Mouse (Mus musculus) skeletal muscle tissue, adult 2 months (tissue): ENCODE data around the gene Pitpnb.

Source experiments
- DNase-seq: peaks from one replicate; pipeline ENCODE4 v3.0.0-alpha.2; 2012; ENCODE audit warnings: low read depth, low spot score

The Pitpnb gene

DNA sequence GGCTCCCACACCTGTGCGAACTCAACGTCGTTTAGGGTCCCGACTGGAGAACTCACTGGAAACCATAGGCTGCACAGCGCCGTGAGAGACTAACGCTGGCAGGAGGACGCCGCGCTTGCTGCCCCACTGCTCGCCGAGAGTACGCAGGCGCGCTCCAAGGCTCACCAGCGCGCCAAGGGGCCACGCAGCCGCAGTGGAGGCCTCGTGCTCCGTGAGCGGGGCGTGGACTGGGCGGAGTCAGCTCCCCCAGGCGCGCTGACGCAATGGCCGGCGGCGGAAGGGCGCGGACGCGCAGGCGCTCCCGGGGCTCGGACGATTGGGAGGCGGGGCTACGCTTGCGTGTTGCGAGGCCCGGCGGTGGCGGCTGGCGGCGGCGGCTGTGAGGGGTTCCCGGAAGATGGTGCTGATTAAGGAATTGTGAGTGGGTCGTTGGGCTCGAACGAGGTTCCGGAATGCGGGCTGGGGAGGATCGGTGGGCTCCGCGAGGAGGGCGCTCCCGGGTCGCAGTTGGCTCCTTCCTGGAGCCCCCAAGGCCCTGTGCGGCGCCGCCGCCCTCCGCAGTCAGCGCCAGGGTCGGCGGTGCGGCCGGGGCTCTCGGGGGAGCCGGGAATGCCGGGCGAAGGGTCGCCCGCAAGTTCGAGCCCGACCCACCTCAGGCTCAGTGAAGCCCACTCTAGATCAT, at the start of gene Pitpnb:
TSS of gene Pitpnb (plus strand) at position 347 of the 682 bp plus-strand sequence.
- DNase-seq: peak; percentile 97

DNA sequence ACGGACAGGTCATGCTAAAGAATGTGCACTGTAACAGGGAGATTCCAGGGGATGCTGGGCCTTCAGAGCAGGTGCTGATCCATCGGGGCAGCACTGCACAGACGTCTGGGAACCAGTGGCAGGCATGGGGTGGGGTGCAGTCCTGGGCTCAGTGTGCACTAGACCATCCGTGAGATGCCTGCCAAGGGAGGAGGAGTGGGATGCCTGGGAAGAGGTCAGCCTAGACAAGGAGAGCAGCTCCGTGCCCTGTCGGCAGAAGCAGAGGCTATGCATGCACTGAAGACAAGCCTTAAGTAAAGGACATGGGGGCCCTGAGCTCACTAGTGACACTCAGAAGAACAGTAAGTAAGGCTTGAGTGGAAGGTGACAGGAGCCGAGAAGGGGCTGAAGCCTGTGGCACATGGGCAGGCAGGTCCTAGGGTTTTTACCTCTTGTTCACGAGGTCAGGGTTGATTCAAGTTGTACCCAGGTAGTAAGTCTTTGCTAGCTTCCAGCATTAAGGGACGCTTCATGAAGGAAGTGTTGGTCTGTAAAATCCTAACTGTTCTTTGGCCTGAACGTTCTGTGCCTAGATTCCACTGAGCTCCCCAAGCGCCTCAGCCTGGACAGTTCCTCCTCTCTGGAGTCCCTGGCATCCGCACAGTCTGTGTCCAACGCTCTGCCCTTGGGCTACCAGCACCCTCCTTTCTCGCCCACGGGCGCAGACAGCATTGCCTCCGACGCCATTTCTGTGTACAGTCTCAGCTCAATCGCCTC, 46.0 kb upstream of the Pitpnb start:
- DNase-seq: no peak

DNA sequence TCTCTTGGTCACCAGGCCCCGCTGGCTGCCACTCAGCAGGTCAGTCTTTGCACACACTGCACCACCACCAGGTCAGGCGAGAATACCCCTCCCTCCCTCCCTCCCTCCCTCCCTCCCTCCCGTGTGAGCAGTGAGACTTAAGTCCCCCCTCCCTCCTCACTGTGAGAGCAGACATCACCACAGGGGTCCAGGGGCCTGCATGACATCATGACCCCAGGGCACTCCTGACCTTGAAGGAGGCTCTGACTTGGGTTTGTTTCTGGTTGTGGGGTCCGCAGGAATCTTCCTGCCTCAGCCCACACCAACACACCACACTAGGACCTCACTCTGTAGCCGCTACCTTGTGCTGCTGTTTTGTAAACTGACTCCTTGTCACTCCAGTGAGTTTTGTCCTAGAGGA, 43.0 kb upstream of the Pitpnb start:
- no peak for DNase-seq

DNA sequence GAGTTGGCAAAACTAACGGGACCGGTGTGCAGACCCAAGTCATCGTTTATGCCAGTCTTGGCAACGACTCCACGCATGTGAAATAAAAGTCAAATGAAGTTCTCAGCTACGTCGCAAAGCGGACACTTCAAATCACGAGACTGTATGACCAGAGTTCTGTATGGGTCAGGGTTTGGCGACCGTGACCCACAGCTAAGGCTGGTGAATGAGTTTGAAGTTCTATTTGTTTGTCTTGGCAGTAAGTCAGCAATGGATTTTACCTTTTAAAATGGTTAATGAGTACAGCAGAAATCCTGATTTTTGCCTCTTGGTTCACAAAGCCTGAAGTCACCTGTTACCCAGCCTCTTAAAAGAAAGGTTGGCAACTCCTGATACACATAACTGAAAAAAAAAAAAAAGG, 42.1 kb upstream of the Pitpnb start:
- DNase-seq: no peak

DNA sequence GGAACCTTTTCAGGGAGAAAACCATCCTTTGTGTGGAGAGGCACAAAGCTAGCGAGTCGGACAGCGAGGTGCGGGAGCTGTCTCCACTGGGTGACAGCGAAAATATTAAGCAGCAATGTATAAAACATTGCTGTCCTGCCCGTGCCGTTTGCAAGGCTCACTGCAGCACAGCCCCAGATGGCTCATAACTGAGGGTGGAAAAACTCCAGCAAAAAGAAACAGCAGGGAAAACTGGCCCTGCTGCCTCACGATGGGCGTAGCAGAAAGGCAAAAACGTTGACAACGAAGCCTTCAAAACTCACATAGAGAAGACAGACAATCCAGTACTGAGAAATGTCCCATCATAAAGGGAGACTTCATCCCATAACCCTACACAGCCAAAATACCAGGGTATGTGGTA, 40.5 kb upstream of the Pitpnb start:
- no peak for DNase-seq

DNA sequence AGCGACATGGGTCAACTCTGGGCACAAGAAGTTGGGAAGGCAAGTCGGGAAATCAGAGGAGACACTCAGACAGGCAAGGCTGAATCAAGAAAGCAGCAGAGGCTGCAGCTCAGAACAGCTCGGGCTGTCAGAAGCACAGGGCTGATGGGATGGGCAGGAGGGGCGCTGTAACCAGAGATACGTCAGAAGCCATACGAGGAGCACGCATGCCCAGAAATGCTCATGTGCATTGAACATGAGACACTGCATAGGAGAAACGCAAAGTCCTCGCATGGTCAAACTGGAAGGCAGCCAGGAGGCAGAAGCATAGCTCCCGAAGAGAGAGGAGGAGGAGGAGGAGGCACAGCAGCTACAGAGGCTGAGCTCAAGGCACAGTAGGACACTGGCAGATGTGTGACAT, 38.9 kb upstream of the Pitpnb start:
- no peak for DNase-seq

DNA sequence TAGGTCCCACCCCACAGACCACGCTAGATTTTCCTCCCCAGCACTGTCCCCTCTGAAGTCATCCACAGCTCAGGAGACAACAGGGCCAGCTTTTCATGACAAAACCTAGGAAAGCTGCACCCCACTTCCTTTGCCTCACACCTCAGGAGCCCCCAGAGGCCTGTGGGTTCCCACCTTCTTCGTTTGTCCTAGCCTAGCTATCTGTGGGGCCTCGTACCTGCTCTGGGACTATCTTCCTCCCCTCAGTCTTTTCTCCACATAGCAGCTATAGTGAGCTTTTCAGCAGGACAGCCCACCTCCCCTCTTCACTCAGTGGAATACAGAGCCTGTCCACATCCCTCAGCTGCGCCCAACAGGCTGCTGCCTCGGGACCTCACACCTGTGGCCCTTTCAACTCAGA, 32.8 kb upstream of the Pitpnb start:
- no peak for DNase-seq

DNA sequence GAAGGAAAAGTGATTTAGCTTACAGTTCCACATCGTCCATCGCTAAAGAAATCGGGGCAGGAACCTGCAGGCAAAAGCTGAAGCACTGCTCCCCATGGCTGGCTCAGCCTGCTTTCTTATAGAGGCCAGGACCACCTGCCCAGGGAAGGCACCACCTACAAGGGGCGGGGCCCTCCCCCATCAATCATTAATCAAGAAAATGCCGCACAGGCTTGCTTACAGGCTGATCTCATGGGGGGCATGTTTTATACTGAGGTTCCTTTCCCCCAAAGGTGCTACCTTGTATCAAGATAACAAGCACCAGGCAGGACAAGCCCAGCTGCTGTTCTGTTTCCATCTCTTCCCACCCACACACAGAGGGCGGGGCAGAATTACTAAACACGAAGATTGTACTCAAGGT, 31.9 kb upstream of the Pitpnb start:
- DNase-seq: no peak

DNA sequence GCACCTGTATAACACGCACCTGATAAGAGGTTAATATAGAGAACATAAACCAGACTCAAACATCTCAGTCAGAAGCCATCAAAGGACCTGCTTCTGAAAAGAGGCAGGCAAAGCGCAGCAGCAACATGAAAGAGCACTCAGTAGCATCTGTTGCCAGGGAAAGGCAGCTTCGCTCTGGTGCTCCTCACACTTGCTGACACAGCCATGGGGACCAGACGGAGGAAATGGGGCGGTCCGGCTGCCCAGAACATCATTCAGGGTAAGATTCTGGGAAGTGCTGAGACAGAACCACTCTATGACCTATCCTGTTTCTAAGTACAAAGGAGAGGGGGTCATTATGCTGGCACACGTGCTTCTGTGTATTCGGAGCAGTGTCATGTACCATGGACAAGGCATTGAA, 29.8 kb upstream of the Pitpnb start:
- no peak for DNase-seq

DNA sequence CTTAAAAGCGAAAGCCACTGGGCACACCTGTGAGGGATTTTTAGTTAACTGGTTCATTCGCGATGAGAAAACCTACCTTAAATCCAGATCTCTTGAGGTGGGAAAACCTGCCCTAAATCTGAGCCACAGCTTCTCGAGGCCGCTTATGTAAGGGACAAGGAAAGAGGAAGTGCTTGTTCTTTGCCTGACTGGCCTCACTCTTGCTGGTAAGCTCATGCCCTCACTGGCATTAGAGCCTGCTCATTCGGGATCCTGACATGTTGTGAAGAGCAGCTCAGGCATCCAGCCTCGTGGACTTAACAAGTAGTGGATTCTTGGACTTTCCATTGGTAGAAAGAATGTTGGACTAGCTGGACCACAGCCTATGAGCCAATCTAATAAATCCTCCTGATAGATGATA, 28.8 kb upstream of the Pitpnb start:
- no peak for DNase-seq

DNA sequence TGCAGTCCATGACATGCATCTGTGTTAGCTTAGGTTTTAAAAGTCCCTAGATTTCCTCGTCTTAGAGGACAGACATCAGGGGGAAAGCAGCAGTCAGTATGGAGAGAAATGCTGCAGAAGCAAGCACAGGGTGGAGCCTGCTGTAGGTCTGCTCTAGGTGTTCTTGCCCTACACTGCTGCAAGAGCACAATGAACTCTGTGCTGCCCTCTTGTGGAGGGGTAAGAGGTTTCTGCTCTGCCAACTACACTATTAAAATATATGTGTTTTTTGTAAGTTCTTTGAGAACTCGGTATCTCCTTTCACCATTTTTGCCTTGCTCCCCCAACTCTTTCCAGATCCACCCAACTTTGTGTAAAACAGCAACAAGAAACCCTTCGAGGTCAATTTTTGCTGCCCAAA, 25.8 kb upstream of the Pitpnb start:
- no peak for DNase-seq

DNA sequence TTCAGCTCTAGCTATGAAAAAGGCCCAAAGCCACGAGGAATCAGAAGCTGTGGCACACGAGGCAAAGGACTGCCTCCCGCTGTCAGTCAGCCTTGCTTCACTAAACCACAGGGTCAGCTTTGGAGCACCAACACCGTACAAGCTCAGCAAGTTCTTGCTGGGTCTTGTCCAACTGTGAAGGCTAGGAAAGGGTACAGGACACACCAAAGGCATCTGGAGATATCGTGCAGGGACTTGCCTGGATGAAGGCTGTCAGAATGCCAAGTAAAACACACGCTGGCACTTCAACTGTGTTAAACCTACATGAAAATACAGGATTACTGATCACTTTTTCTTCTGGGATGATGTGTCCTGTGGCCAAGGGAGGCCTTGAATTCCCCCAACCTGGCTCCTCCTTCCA, 20.4 kb upstream of the Pitpnb start:
- no peak for DNase-seq

DNA sequence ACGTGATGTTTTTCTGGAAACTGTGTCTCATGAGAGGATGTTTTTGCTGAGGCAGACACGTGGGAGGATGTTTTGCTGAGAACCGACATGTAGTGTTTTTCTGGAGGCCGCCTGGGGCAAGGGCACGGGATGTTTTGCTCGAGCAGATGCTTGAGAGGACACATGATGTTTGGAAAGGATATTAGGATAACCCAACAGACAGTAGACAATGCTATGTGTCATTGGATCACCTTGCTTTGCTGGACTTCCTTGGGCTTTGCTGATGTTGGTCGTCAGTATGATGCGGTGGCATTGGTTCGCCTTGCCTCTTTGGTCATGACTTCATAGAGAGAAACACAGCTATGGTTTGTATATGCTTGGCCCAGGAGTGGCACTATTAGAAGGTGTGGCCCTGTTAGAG, 16.7 kb upstream of the Pitpnb start:
- no peak for DNase-seq

DNA sequence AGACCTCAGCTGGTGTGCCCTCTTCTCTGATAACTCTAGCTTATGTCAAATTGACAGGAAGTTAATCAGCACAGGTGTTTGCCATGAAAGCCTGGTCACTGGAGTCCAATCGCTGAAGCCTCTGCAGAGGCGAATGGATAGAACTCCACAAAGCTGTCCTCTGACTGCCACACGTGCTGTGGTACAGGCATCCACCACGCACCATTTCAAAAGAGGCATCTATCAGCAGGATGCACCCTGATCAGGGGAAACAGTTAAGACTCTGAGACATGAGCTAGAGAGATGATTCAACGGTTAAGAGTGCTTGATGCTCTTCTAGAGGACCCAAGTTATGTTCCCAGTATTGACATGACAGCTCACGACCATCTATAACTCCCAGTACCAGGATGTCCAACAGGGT, 15.5 kb upstream of the Pitpnb start:
- no peak for DNase-seq

DNA sequence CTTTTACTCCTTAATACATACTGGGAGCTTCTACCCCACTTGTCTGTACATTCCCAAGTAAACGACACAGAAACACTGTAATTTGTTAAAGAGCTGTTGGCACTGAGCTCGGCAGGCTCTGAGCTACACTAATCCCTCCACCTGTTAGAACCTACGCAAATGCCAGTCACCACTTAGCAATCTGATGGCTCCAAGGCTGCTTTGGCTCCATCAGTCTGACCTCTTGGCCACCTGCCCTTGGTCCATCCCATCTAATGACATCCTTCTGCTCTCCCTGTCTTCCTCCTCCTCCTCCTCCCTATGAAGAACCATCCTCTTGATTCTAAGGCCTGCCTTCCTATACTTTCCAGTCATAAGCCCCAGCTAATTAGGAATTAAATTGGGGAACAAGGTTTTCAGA, 13.0 kb upstream of the Pitpnb start:
- no peak for DNase-seq

DNA sequence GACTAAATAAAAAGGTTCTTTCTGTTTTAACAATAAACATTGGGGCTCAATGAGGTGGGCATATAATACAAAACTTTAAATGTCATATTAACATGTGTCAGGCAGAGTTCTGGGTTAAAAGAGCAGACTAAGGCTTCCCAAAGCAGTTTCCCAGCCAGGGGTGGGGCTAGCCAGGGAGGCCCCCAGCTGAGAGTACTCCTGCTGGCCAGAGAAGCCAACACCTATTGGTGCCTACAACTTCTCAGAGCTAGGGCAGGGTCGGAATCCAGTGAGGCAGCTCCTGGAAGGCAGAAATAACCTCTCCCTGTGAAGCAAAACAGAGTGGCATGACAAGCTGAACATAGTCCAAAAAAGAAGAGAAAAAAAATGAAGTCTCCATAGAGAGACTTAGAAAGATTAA, 11.6 kb upstream of the Pitpnb start:
- DNase-seq: no peak

DNA sequence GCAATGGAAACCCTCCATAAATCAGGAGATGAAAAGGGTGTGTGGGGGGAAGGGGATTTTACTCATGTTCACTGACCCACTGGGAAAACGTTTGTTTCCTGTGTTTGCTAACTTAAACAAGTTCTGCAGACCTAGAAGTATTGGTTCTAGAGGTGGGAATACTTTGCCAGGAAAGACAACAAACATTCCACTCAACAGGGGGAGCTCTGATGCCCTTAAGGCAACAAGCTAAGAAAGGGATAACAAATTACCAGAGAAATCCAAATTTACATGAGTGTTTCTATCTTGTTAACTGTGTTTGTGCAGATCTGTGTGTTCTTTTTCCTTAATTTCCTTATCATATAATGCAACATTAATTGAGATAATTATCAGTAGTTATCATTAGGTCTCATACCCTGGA, 4.8 kb upstream of the Pitpnb start:
- DNase-seq: no peak

DNA sequence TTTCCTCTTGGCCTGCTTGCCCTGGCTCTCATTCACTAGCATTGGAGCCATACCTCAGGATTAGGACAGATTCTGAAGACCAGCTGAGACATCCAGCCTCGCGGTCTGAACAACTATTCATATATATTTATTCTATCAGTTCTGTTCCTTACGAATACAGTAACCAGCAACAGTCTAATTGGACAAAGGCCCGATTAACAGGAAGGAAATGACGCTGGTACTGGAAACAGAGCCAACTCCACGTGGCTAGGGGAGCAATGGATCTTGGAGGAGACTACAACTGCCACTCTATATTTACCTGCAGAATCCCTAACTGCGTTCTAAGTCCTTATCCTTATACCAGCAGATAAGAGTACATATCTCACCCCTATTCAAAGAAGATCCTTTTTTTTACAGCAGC, 3.1 kb upstream of the Pitpnb start:
- DNase-seq: no peak

DNA sequence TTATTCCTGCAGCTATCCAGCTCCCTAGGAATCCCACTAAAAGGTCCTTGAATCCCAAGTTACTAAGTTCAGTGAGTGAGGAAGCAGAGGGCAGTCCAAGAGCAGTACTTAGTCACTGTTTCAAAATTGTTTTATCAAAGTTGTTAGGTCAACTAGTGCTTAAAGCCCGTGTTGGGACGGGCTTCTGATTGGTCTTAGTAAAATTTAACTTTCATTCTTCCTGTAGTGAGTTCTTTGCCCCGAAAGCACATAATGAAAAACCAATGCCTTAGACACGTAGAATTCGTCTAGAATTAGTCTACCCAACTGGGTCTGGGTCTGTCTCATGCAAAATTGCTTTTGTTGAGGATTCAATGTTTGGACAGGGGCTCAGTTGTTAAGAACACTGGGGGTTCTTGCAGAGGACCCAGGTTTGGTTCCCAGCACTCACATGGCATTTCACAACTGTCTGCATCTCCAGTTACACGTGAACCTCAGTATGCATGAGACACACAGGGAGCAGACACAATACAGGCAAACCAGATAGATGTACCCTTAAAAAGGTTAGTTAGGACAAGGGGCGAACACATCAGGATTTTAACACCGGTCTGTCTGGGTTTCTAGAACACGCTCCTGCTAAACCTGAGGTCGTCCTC, 664 bp upstream of the Pitpnb start:
- DNase-seq: no peak

DNA sequence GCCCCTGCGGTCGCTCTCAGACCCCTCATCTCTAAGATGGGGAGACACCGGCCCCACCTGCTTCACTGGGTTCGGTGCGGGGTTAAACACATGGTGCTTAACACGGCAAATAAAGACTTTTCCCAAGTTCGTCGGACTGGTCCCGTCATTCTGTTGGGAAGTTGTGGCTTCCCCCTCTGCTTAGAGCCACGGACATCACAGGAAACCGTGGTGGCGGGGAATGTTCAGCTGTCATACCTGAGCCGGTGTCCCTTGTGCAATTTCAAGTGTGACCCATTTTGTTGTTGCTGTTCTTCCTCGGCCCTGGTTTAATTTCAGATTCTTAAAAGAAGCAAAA, 504 bp downstream of the Pitpnb start:
- no peak for DNase-seq

DNA sequence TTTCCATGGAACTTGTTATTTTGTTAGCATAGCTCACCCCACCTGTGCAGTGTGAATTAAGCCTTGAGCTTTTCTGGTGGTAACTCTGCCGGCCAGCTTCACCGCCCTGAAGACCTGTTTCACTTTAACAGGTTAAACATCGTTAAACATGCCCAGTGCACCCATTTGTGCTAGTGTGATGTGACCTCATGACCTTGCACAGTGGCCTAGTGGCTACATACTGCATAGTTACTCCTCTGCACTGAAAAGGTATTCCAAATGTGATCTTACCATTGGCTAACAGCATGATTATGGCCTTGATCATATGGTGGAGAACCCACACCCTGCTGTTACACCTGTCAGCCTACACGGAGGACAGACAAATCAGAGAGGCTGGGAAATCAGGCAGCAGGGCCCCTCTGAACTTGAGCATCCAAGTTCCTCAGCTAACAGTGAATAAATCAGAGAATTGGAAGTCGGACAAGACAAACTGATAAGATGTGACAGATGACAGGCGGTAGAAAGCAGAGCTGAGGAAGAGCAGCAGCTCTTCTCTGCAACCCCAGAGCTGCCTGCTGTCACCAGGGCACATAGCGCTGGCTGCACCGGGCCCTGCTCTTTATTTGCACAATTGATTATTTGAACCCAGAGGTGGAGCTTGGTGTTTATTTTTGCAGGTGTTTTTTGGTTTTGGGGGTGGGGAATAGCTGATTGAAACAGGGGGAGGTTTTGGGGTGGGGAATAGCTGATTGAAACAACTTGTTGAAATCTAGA, 5.6 kb downstream of the Pitpnb start:
- DNase-seq: no peak

DNA sequence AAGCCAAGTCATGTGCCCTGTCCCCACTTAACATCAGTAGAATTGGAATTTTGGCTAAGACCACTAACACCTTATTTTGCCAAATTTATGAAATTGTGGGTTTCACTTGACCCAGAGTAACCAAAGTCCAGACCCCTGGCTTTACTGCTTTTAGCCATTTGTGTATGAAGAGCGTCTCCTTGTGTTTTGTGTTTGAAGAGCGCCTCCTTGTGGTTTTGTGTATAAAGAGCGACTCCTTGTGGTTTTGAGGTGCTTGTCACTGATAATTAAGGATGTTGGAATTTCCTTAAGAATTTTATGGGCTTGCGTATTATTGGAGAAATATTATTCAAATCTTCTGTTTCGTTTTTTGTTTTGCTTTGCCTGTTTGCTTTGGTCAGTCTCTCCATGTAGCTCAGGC, 11.0 kb downstream of the Pitpnb start:
- peak; percentile 15 for DNase-seq
